Mouse (Mus musculus) intestine, embryonic 15.5 days (tissue): ENCODE data around the gene Pgpep1. TPM values are rescaled to one million over a fixed set of nuclear protein-coding genes. Genes with fewer than 3 reads are reported as not detected.
A peak's percentile ranks its signal among the peaks of the same experiment; 100 is the strongest.

Experiments used
- ATAC-seq: fragments of 200-750 bp; cut with Nextera tagmentation; 2 replicates; pipeline ENCODE4 v1.8.0; 2017; ENCODE audit warnings: moderate TSS enrichment, moderate library complexity
- H3K27ac ChIP-seq: fragments of 300-500 bp; sonication (generic); 2 replicates; pipeline ENCODE4 v1.5.1; 2015; ENCODE audit warnings: mild to moderate bottlenecking, inconsistent platforms
- H3K27me3 ChIP-seq: fragments of 300-500 bp; sonication (generic); replicated peaks from 2 replicates; pipeline ENCODE4 v1.6.1; 2015; ENCODE audit warnings: inconsistent platforms
- H3K36me3 ChIP-seq: fragments of 300-500 bp; sonication (generic); 2 replicates; pipeline ENCODE4 v1.6.1; 2015; ENCODE audit warnings: inconsistent platforms
- H3K4me1 ChIP-seq: fragments of 300-500 bp; sonication (generic); replicated peaks from 2 replicates; pipeline ENCODE4 v1.6.1; 2015; ENCODE audit warnings: inconsistent platforms
- H3K4me2 ChIP-seq: fragments of 300-500 bp; sonication (generic); replicated peaks from 2 replicates; pipeline ENCODE4 v1.6.1; 2015; ENCODE audit warnings: mild to moderate bottlenecking, inconsistent platforms
- H3K4me3 ChIP-seq: fragments of 300-500 bp; sonication (generic); replicated peaks from 2 replicates; pipeline ENCODE4 v1.5.1; 2015; ENCODE audit warnings: inconsistent platforms
- H3K9ac ChIP-seq: fragments of 300-500 bp; sonication (generic); 2 replicates; pipeline ENCODE4 v1.6.1; 2015; ENCODE audit warnings: inconsistent platforms
- H3K9me3 ChIP-seq: fragments of 300-500 bp; sonication (generic); 2 replicates; pipeline ENCODE4 v1.6.1; 2016; ENCODE audit warnings: inconsistent platforms
- WGBS: fragments of 180-500 bp; shearing (Covaris S2); methylation state at CpG from one replicate; pipeline ENCODE4 v1.1.7; 2015; 5-methylcytosine and 5-hydroxymethylcytosine counted together
- polyA plus RNA-seq: library from polyadenylated mRNA; unstranded; fragments of >200 nt; fragmentation: Nextera tagmentation; extraction: Ambion mirVana; gene quantifications from 2 replicates; pipeline ENCODE4 v1.2.1, GENCODE M21; 2015

Gene Pgpep1
- polyA plus RNA-seq, 1 experiment from 2014 or later, result 58.0 TPM

GRCm38 (mm10) chr8:70655469-70655868, 4.7 kb downstream of the Pgpep1 start:
- Histone ChIP-seq H3K36me3 (peaks cover 7% of the 10 kb centered on the region; the same call in 1 of the 2 replicates), H3K9me3 (no peaks in the 10 kb centered on the region), H3K27ac (no peak overlapping the region), H3K4me1 (peaks cover 24% of the 10 kb centered on the region), H3K9ac (no peak overlapping the region), H3K4me3 (no peak overlapping the region), H3K27me3 (no peaks in the 10 kb centered on the region), H3K4me2 (no peak overlapping the region)
- ATAC-seq, result no peak
- 59% methylated on average over 2 of the region's 2 CpGs for WGBS

GRCm38 (mm10) chr8:70654121-70654520, 6.1 kb downstream of the Pgpep1 start:
- Histone ChIP-seq H3K4me1 (peaks cover 31% of the 10 kb centered on the region), H3K27me3 (no peaks in the 10 kb centered on the region), H3K36me3 (peaks cover 14% of the 10 kb centered on the region; the same call in 1 of the 2 replicates), H3K9ac (no peak overlapping the region), H3K9me3 (no peaks in the 10 kb centered on the region), H3K4me2 (no peak overlapping the region), H3K27ac (no peak overlapping the region), H3K4me3 (no peak overlapping the region)
- ATAC-seq, result no peak
- WGBS, result 57% methylated on average over 1 of the region's 1 CpGs

GRCm38 (mm10) chr8:70653226-70653625, 7.0 kb downstream of the Pgpep1 start:
- H3K9me3 ChIP-seq, result no peaks in the 10 kb centered on the region

GRCm38 (mm10) chr8:70650351-70650750, 9.8 kb downstream of the Pgpep1 start:
- Histone ChIP-seq H3K9me3 (no peaks in the 10 kb centered on the region), H3K4me1 (peaks cover 49% of the 10 kb centered on the region), H3K27ac (peak overlapping the region; percentile 67; the same call in 1 of the 2 replicates), H3K4me3 (no peak overlapping the region), H3K36me3 (0 out of 2 replicates have a peak, but pooled peaks cover 11% of the 10 kb centered on the region), H3K4me2 (no peak overlapping the region), H3K27me3 (no peaks in the 10 kb centered on the region), H3K9ac (no peak overlapping the region)
- no peak for ATAC-seq
- WGBS, result 86% methylated on average over 17 of the region's 17 CpGs

More at GRCm38 (mm10) chr8:70653226-70653625, 7.0 kb downstream of the Pgpep1 start:
- no peaks in the 10 kb centered on the region for H3K27me3 ChIP-seq
- WGBS, result 61% methylated on average over 2 of the region's 2 CpGs
- H3K4me1 ChIP-seq, result peaks cover 33% of the 10 kb centered on the region
- H3K4me2 ChIP-seq, result no peak overlapping the region
- H3K36me3 ChIP-seq, result peaks cover 14% of the 10 kb centered on the region; the same call in 1 of the 2 replicates
- no peak for ATAC-seq
- H3K9ac ChIP-seq, result no peak overlapping the region
- no peak overlapping the region for H3K27ac ChIP-seq
- no peak overlapping the region for H3K4me3 ChIP-seq

GRCm38 (mm10) chr8:70649324-70649723, 10.9 kb downstream of the Pgpep1 start:
- ATAC-seq, result peak; percentile 81

GRCm38 (mm10) chr8:70648921-70649320, 11.3 kb downstream of the Pgpep1 start:
- Histone ChIP-seq H3K9me3 (no peaks in the 10 kb centered on the region), H3K4me3 (no peak overlapping the region), H3K27me3 (no peaks in the 10 kb centered on the region), H3K4me1 (peaks cover 46% of the 10 kb centered on the region), H3K27ac (peak overlapping the region; percentile 52), H3K4me2 (no peak overlapping the region), H3K36me3 (0 out of 2 replicates have a peak, but pooled peaks cover 11% of the 10 kb centered on the region), H3K9ac (no peak overlapping the region)
- 59% methylated on average over 3 of the region's 3 CpGs for WGBS
- peak; percentile 4; the same call in 1 of the 2 replicates for ATAC-seq

More at GRCm38 (mm10) chr8:70649324-70649723, 10.9 kb downstream of the Pgpep1 start:
- Histone ChIP-seq H3K4me3 (no peak overlapping the region), H3K27ac (peak overlapping the region; percentile 67), H3K4me2 (no peak overlapping the region; the same call in 1 of the 2 replicates), H3K9me3 (no peaks in the 10 kb centered on the region), H3K27me3 (no peaks in the 10 kb centered on the region), H3K9ac (no peak overlapping the region), H3K36me3 (0 out of 2 replicates have a peak, but pooled peaks cover 11% of the 10 kb centered on the region), H3K4me1 (peaks cover 49% of the 10 kb centered on the region)
- 56% methylated on average over 4 of the region's 4 CpGs for WGBS

- 14% methylated on average over 1 of the region's 1 CpGs for WGBS
- H3K27ac ChIP-seq, result no peak overlapping the region
- ATAC-seq, result no peak
Measured at GRCm38 (mm10) chr8:70648164-70648442, 12.1 kb downstream of the Pgpep1 start.

GRCm38 (mm10) chr8:70647343-70648163, 12.6 kb downstream of the Pgpep1 start:
- Histone ChIP-seq H3K36me3 (0 out of 2 replicates have a peak, but pooled peaks cover 11% of the 10 kb centered on the region), H3K4me3 (no peak overlapping the region), H3K9me3 (no peaks in the 10 kb centered on the region), H3K27ac (peak overlapping the region; percentile 39; the same call in 1 of the 2 replicates), H3K27me3 (no peaks in the 10 kb centered on the region), H3K4me1 (peaks cover 44% of the 10 kb centered on the region), H3K4me2 (no peak overlapping the region), H3K9ac (no peak overlapping the region)
- WGBS, result 43% methylated on average over 8 of the region's 8 CpGs
- ATAC-seq, result no peak

More at GRCm38 (mm10) chr8:70648164-70648442, 12.1 kb downstream of the Pgpep1 start:
- Histone ChIP-seq H3K4me2 (no peak overlapping the region), H3K4me1 (peaks cover 44% of the 10 kb centered on the region), H3K36me3 (0 out of 2 replicates have a peak, but pooled peaks cover 11% of the 10 kb centered on the region), H3K9ac (no peak overlapping the region), H3K4me3 (no peak overlapping the region), H3K27me3 (no peaks in the 10 kb centered on the region), H3K9me3 (no peaks in the 10 kb centered on the region)

GRCm38 (mm10) chr8:70646775-70647174, 13.4 kb downstream of the Pgpep1 start:
- Histone ChIP-seq H3K9ac (no peak overlapping the region), H3K4me1 (peaks cover 44% of the 10 kb centered on the region)
- ATAC-seq, result no peak

GRCm38 (mm10) chr8:70646369-70646768, 13.8 kb downstream of the Pgpep1 start:
- Histone ChIP-seq H3K4me2 (no peak overlapping the region), H3K27me3 (no peaks in the 10 kb centered on the region), H3K27ac (no peak overlapping the region), H3K9me3 (no peaks in the 10 kb centered on the region), H3K9ac (no peak overlapping the region), H3K4me3 (no peak overlapping the region), H3K36me3 (0 out of 2 replicates have a peak, but pooled peaks cover 9% of the 10 kb centered on the region), H3K4me1 (peaks cover 44% of the 10 kb centered on the region)
- 77% methylated on average over 6 of the region's 6 CpGs for WGBS
- ATAC-seq, result no peak

More at GRCm38 (mm10) chr8:70646775-70647174, 13.4 kb downstream of the Pgpep1 start:
- Histone ChIP-seq H3K27me3 (no peaks in the 10 kb centered on the region), H3K27ac (no peak overlapping the region), H3K4me2 (no peak overlapping the region), H3K4me3 (no peak overlapping the region), H3K36me3 (0 out of 2 replicates have a peak, but pooled peaks cover 9% of the 10 kb centered on the region), H3K9me3 (no peaks in the 10 kb centered on the region)

- no peak overlapping the region for H3K4me3 ChIP-seq
- H3K4me2 ChIP-seq, result no peak overlapping the region
- H3K4me1 ChIP-seq, result peaks cover 44% of the 10 kb centered on the region
- 0 out of 2 replicates have a peak overlapping the region, but pooled peaks have one; percentile 6 for H3K27ac ChIP-seq
- no peak overlapping the region for H3K9ac ChIP-seq
- 54% methylated on average over 17 of the region's 17 CpGs for WGBS
- 0 out of 2 replicates have a peak, but pooled peaks cover 8% of the 10 kb centered on the region for H3K36me3 ChIP-seq
- H3K27me3 ChIP-seq, result no peaks in the 10 kb centered on the region
- ATAC-seq, result no peak
- H3K9me3 ChIP-seq, result no peaks in the 10 kb centered on the region
Measured at GRCm38 (mm10) chr8:70645501-70646224, 14.5 kb downstream of the Pgpep1 start.

- H3K9ac ChIP-seq, result no peak overlapping the region
Measured at GRCm38 (mm10) chr8:70644065-70644464, 16.1 kb downstream of the Pgpep1 start.

More at GRCm38 (mm10) chr8:70644065-70644464, 16.1 kb downstream of the Pgpep1 start:
- H3K4me1 ChIP-seq, result peaks cover 29% of the 10 kb centered on the region
- no peak for ATAC-seq
- no peak overlapping the region for H3K4me2 ChIP-seq
- 86% methylated on average over 2 of the region's 2 CpGs for WGBS
- no peaks in the 10 kb centered on the region for H3K27me3 ChIP-seq
- no peaks in the 10 kb centered on the region for H3K9me3 ChIP-seq
- H3K36me3 ChIP-seq, result no peaks in the 10 kb centered on the region
- no peak overlapping the region for H3K4me3 ChIP-seq
- no peak overlapping the region for H3K27ac ChIP-seq
